Mouse (Mus musculus) CH12.LX (cell line): ENCODE measurements around the gene Gm19345.

Source experiments
- E2F4 ChIP-seq: IDR thresholded peaks from 2 replicates; pipeline ENCODE4 v1.6.1; 2011; ENCODE audit warnings: low read depth, low read length, improper control_type of control experiment; ENCODE audit not compliant: insufficient replicate concordance
- ETS1 ChIP-seq: conservative IDR thresholded peaks from 2 replicates; pipeline ENCODE4 v1.6.1; 2012; ENCODE audit warnings: low read depth, mild to moderate bottlenecking, inconsistent platforms, low read length, improper control_type of control experiment, moderate library complexity
- MEF2A ChIP-seq: IDR thresholded peaks from 2 replicates; pipeline ENCODE4 v1.6.1; 2014; ENCODE audit warnings: low read depth, mild to moderate bottlenecking, inconsistent platforms, low read length, improper control_type of control experiment, borderline replicate concordance
- POLR2A ChIP-seq: IDR thresholded peaks from 2 replicates; pipeline ENCODE4 v1.6.1; 2011; ENCODE audit warnings: low read depth, mild to moderate bottlenecking, improper control_type of control experiment, low read length
- POLR2AphosphoS2 ChIP-seq: IDR thresholded peaks from 2 replicates; pipeline ENCODE4 v1.6.1; 2011; ENCODE audit warnings: low read depth, low read length, improper control_type of control experiment
- RCOR1 ChIP-seq: conservative IDR thresholded peaks from 2 replicates; pipeline ENCODE4 v1.6.1; 2012; ENCODE audit warnings: low read depth, mild to moderate bottlenecking, inconsistent platforms, low read length, improper control_type of control experiment
- UBTF ChIP-seq: IDR thresholded peaks from 2 replicates; pipeline ENCODE4 v1.6.1; 2012; ENCODE audit warnings: low read depth, mild to moderate bottlenecking, inconsistent platforms, low read length, improper control_type of control experiment, moderate library complexity

DNA sequence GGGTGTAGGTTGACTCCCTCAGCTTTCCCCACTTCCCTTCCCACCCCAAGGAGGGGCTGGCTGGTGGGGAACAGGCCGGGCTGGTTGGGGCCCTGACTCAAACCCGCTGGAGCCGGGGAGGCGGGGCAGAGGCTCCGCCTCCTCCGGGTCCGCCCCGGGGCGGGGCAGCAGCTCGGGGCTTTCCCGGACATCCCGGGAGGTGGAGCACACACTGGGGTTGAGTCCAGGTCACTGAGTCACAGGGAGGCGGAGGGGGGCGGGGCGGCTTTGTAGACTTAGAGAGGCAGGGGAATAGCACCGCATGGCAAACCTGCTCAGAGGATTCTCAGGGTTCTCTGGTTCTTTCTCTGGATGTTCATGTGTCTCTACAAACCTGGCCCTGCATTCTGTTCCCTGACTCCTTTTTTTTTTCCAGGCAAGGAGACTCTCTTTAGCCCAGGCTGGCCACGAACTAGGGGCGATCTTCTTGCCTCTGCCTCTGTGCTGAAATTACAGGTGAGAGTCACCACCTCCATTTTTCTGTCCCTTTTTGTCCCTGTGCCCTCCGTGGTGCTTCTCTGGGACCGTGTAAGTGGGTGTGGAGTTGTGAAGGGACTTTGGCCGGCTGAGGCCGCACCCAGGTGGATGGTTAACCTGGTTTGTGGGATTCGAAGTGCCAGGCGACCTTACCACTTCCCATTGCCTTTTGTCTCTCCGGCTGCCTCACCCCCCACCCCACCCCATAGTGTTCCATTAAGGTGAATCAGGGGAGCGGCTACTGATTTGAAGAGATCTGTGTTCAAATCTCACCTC, 27.4 kb upstream of the Gm19345 start:
- TF ChIP-seq POLR2A: peak; percentile 61
- TF ChIP-seq MEF2A: 0 out of 2 replicates have a peak, but pooled peaks have one; percentile 30
- TF ChIP-seq ETS1: no peak; the same call in 1 of the 2 replicates
- TF ChIP-seq E2F4: no peak
- no peak for TF ChIP-seq UBTF
- 0 out of 2 replicates have a peak, but pooled peaks have one; percentile 36 for TF ChIP-seq RCOR1
- TF ChIP-seq POLR2AphosphoS2: no peak
